Mouse (Mus musculus) embryonic fibroblast, embryonic 13.5 days (primary cell): ENCODE data around the gene Atf5.

ENCODE experiments used
- CTCF ChIP-seq: IDR thresholded peaks from 2 replicates; pipeline ENCODE4 v1.5.1; 2011; ENCODE audit warnings: mild to moderate bottlenecking, control low read depth, low read length, moderate library complexity, borderline replicate concordance; ENCODE audit not compliant: insufficient read depth
- POLR2A ChIP-seq: IDR thresholded peaks from 2 replicates; pipeline ENCODE4 v1.6.1; 2011; ENCODE audit warnings: low read depth, mild to moderate bottlenecking, control low read depth, low read length, moderate library complexity

- TF ChIP-seq CTCF = peak; percentile 98
- TF ChIP-seq POLR2A = no peak
Measured at GRCm38 (mm10) chr7:44860576-44861428, 44.3 kb upstream of the Atf5 start.
